Mouse (Mus musculus) heart, postnatal 36 days (tissue): ENCODE measurements at regions not wholly inside any gene's neighbourhood (a gene's known extent, or its start where the extent isn't known, plus 50 kb on each side); places are given as distances from the start of the nearest gene placed in this dataset.

Source experiments
- DNase-seq, 2 experiments: peaks; one replicate each; pipeline ENCODE4 v3.0.0; 2021 to 2022
- intact Hi-C: fragments of 180-260 bp; cut with DNase I; formaldehyde crosslinking; loops from one replicate; pipeline ENCODE4 v1.15.1; 2025

- DNase-seq = no peak
- intact Hi-C loops = no loop called here
Observed at GRCm38 (mm10) chr13:107167856-107168598, 146.1 kb upstream of the Kif2a start.

- intact Hi-C loops = no loop called here
- DNase-seq = no peak
Observed at GRCm38 (mm10) chr13:107151548-107151947, 129.6 kb upstream of the Kif2a start.

DNA sequence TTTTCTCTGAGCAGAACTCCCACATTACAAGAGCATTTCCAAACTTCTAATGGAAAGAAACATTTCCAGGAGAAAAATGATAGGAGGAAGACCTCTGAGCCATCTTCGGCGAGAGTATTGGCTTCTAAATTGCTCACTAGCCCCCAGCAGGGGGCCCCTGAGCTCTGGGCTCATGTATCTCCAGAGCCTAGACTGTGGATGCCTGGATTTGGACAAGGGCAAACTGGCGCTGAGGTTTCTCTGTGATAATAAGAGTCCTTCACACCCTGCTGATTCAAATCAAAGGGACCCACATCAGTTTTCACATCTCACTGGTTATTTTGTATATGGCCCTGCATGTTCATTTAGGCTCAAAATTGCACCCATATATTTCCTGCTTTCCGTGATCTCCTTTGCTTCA is 119.3 kb upstream of the Kif2a start:
- DNase-seq = no peak
- intact Hi-C loops = no loop called here

- intact Hi-C loops = no loop called here
- no peak for DNase-seq
Observed at GRCm38 (mm10) chr13:107134125-107134524, 112.2 kb upstream of the Kif2a start.

DNA sequence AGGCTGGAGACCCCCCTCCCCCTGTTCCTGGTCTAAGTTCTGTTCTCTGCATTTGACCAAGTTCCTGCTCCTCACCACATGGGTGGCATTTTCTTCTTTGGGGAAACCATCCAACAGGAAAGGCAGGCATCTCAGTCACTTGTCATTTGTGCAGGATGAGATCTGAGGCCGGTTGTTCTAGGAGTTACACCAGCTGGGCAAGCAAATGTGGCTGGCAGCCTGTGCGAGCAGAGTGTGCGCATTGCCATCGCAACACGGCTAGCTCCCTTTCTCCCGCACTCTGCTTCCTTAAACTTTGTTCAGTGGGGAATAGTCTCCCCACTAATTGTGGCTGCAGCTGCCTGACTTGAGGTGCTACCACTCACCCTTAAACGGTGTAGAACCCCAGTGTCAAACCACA is 104.7 kb upstream of the Kif2a start:
- intact Hi-C loops = no loop called here
- DNase-seq = no peak

GRCm38 (mm10) chr13:107124130-107124668 is 102.3 kb upstream of the Kif2a start:
- no peak for DNase-seq
- intact Hi-C loops = no loop called here

GRCm38 (mm10) chr13:107113949-107114690 is 92.2 kb upstream of the Kif2a start:
- peak; percentile 79 to 91 for DNase-seq
- intact Hi-C loops = loop anchor here (2.0 to 5.0 kb wide), 2 partner anchors 928 to 1039 kb away; partner anchors contain the start of gene Smim15

DNA sequence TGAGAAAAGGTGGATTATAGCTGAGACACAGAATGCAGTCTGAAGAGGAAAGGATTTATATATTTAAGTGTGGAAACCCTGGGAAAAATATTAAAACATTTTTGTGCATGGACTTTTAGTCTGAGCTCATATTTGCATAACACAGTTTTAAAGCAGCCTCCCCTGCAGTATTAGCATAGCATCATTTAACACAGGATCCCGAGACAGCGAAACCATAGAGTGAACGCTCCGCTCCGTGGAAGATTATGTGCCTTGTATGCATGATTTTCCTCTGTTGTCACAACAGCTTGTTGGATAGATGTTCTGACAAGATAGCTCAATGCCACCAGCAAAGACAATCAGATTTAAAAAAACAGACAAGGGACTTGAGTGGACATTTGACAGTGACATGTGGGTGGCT is 86.1 kb upstream of the Kif2a start:
- DNase-seq = no peak
- intact Hi-C loops = loop anchor here (10.0 kb wide), 2 partner anchors 163 to 233 kb away; partner anchors contain the start of gene Dimt1

DNA sequence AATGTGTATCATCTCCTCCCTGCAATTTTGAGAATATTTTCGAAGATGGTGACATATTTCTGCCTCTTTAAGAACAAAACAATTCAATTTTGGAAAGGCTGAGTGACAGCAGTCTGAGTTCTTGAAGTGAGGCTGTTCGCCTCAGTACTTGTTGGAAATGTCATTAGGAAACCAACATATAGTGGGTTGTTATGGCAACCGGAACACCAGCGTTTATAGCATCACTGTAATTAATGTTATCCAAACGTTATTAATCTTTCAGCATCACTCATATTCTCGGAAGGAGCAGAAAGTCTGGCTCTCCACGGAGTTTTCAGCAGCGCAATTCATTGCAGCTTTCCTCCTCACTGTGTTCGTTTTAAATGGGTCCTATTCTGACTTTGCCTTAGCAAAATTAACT is 85.6 kb upstream of the Kif2a start:
- no peak for DNase-seq
- intact Hi-C loops = loop anchor here (10.0 kb wide), 2 partner anchors 163 to 233 kb away; partner anchors contain the start of gene Dimt1

DNA sequence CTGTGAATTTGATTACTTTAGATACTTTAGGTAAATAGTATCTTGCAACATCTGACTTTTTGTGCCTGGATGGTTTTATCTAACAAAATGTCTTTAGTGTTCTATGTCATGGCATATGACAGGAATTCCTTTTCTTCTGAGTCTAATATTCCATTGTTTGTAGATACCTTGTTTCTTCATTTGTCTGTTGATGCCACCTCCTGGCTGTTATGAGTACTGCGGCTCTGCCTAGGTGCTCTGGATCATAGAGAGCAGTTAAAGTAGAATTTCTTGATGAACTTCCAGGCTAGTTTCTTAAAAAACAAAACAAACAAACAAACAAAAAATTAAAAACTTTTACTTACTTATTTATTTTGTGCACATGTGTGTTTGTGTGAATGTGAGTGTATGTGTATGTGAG is 83.6 kb upstream of the Kif2a start:
- intact Hi-C loops = loop anchor here (10.0 kb wide), 2 partner anchors 161 to 231 kb away; partner anchors contain the start of gene Dimt1

GRCm38 (mm10) chr13:107101598-107101997 is 79.7 kb upstream of the Kif2a start:
- DNase-seq = peak; percentile 85 to 90
- intact Hi-C loops = loop anchor here (5.0 to 10.0 kb wide), 3 partner anchors 124 to 227 kb away; partner anchors contain the start of gene Dimt1

More for the DNA sequence above, 83.6 kb upstream of the Kif2a start:
- peak; percentile 24 to 64 for DNase-seq

GRCm38 (mm10) chr13:107100852-107101325 is 79.0 kb upstream of the Kif2a start:
- peak; percentile 8 to 24 for DNase-seq
- intact Hi-C loops = loop anchor here (5.0 to 10.0 kb wide), 3 partner anchors 124 to 226 kb away; partner anchors contain the start of gene Dimt1

DNA sequence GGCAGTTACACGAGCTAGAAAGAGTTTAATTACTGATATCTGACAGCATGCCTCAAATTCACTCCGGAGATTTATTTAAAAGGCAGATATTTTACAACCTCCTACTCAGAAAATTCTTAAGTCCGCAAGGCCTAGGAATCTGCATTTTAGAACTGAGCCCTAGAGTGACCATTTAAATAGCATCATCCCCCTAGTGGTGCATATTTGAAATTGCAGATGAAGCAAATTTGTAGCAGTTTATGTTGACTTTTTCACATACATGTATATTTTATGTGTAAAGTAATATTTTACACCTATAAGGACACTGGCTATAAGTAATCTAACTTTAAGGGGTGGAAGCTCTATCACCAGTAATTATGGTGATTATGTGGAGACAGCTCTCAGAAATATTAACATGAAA is 78.2 kb upstream of the Kif2a start:
- DNase-seq = no peak
- intact Hi-C loops = loop anchor here (5.0 to 10.0 kb wide), 3 partner anchors 123 to 225 kb away; partner anchors contain the start of gene Dimt1

GRCm38 (mm10) chr13:107097005-107097404 is 75.1 kb upstream of the Kif2a start:
- no peak for DNase-seq
- intact Hi-C loops = no loop called here

- DNase-seq = no peak
Observed at GRCm38 (mm10) chr13:107094976-107095716, 73.2 kb upstream of the Kif2a start.

GRCm38 (mm10) chr13:107094487-107094886 is 72.6 kb upstream of the Kif2a start:
- no peak for DNase-seq
- intact Hi-C loops = no loop called here

More at GRCm38 (mm10) chr13:107094976-107095716, 73.2 kb upstream of the Kif2a start:
- intact Hi-C loops = no loop called here

DNA sequence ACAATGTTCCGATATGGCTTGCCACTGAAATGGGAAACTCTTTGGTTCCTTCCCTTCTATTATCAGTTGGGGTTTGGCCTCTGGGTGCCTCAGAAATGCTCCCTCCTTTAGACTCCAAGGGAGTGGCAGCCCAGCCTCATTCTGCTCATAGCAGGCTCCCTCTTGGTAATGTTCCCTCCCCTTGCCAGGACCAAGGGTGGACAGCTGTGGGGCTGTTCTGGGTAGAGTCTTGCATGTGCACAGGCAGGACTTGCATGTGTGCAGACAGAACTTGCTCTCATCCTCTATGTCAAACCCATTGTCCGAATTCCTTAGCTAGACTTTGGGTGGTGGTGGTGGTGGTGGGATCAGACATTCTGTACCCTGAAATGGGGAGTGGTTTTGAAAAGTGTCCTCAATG is 71.8 kb upstream of the Kif2a start:
- DNase-seq = no peak
- intact Hi-C loops = no loop called here

DNA sequence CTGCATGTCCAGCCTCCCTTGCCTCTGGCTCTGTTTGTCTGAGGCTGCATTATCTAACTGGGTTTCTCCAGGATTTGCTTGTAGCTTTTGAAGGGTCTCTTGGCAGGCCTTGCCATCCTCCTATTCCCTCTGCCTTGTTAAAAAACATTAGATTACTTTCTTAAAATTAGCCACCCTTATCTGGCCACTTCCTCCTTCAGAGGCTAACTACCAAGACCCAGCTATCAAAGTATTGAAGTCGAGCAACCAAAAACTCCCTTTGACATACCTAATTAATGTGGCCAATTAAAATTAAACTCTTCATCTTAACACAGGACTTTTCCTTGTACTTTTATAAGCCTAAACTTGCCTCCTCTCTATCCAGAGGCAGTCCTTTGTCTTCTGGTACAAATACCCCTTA is 66.3 kb upstream of the Kif2a start:
- intact Hi-C loops = no loop called here
- no peak for DNase-seq

- intact Hi-C loops = no loop called here
- no peak for DNase-seq
Observed at GRCm38 (mm10) chr13:107087355-107087754, 65.4 kb upstream of the Kif2a start.

GRCm38 (mm10) chr13:107078085-107078484 is 56.2 kb upstream of the Kif2a start:
- intact Hi-C loops = no loop called here
- DNase-seq = no peak
